Mouse (Mus musculus): Measurements from ENCODE around the gene Mis12. TPM values are rescaled to one million over a fixed set of nuclear protein-coding genes. Genes with fewer than 3 reads are reported as not detected.

Mis12 gene
- polyA plus RNA-seq, 1 experiment, result 15.2 TPM

GRCm38 (mm10) chr11:71004316-71004773 lies 15.1 kb upstream of the Mis12 start, which contains the start of gene Dhx33:
TSS of gene Dhx33 (minus strand) at chr11:71004437.
- TF ChIP-seq CTCF (IDR thresholded peaks at IDR 0.05; ENCODE audit: borderline replicate concordance, insufficient read depth, low read depth, low read length) (no peak), POLR2A (IDR thresholded peaks at IDR 0.05; ENCODE audit: borderline replicate concordance, insufficient read depth, low read length) (peak; percentile 41; the same call in 1 of the 2 replicates)
- under 1% methylated on average over 35 of the region's 35 CpGs for WGBS
- Histone ChIP-seq H3K4me1 (ENCODE audit: control insufficient read depth, insufficient read depth, low read length) (peaks cover 3% of the 10 kb centered on the region; the same call in 1 of the 2 replicates), H3K27me3 (ENCODE audit: control insufficient read depth, insufficient read depth, low read length) (no peaks in the 10 kb centered on the region), H3K4me3 (replicated peaks; ENCODE audit: insufficient read depth, low read depth, low read length) (peak within 1 kb of the TSS; percentile 67), H3K27ac (ENCODE audit: insufficient read depth, low read length) (no peak within 1 kb of the TSS)
- DNase-seq, result peak; percentile 97

- 47% methylated on average over 5 of the region's 5 CpGs for WGBS
- TF ChIP-seq CTCF (IDR thresholded peaks at IDR 0.05; ENCODE audit: borderline replicate concordance, insufficient read depth, low read depth, low read length) (no peak), POLR2A (IDR thresholded peaks at IDR 0.05; ENCODE audit: borderline replicate concordance, insufficient read depth, low read length) (no peak)
- no peaks in the 10 kb centered on the region for H3K27me3 ChIP-seq (ENCODE audit: control insufficient read depth, insufficient read depth, low read length)
- no peak overlapping the region for H3K27ac ChIP-seq (ENCODE audit: insufficient read depth, low read length)
- peaks cover 3% of the 10 kb centered on the region; the same call in 1 of the 2 replicates for H3K4me1 ChIP-seq (ENCODE audit: control insufficient read depth, insufficient read depth, low read length)
- DNase-seq, result no peak
- H3K4me3 ChIP-seq (replicated peaks; ENCODE audit: insufficient read depth, low read depth, low read length), result peak overlapping the region; percentile 67
These were observed 14.4 kb upstream of the Mis12 start for GRCm38 (mm10) chr11:71005046-71005445.

- TF ChIP-seq POLR2A (IDR thresholded peaks at IDR 0.05; ENCODE audit: borderline replicate concordance, insufficient read depth, low read length) (no peak), CTCF (IDR thresholded peaks at IDR 0.05; ENCODE audit: borderline replicate concordance, insufficient read depth, low read depth, low read length) (no peak)
- no peak overlapping the region for H3K4me3 ChIP-seq (replicated peaks; ENCODE audit: insufficient read depth, low read depth, low read length)
- 94% methylated on average over 6 of the region's 6 CpGs for WGBS
- H3K27me3 ChIP-seq (ENCODE audit: control insufficient read depth, insufficient read depth, low read length), result no peaks in the 10 kb centered on the region
- no peak for DNase-seq
- H3K4me1 ChIP-seq (ENCODE audit: control insufficient read depth, insufficient read depth, low read length), result peaks cover 3% of the 10 kb centered on the region; the same call in 1 of the 2 replicates
- no peak overlapping the region for H3K27ac ChIP-seq (ENCODE audit: insufficient read depth, low read length)
These were observed 12.4 kb upstream of the Mis12 start for GRCm38 (mm10) chr11:71007026-71007425.

- DNase-seq, result no peak
- no peaks in the 10 kb centered on the region for H3K27me3 ChIP-seq (ENCODE audit: control insufficient read depth, insufficient read depth, low read length)
- 95% methylated on average over 7 of the region's 7 CpGs for WGBS
- no peak for TF ChIP-seq CTCF (IDR thresholded peaks at IDR 0.05; ENCODE audit: borderline replicate concordance, insufficient read depth, low read depth, low read length)
- no peak for TF ChIP-seq POLR2A (IDR thresholded peaks at IDR 0.05; ENCODE audit: borderline replicate concordance, insufficient read depth, low read length)
- no peak overlapping the region for H3K4me3 ChIP-seq (replicated peaks; ENCODE audit: insufficient read depth, low read depth, low read length)
- peaks cover 3% of the 10 kb centered on the region; the same call in 1 of the 2 replicates for H3K4me1 ChIP-seq (ENCODE audit: control insufficient read depth, insufficient read depth, low read length)
- no peak overlapping the region for H3K27ac ChIP-seq (ENCODE audit: insufficient read depth, low read length)
These were observed 11.6 kb upstream of the Mis12 start for GRCm38 (mm10) chr11:71007831-71008230.

- H3K27ac ChIP-seq (ENCODE audit: insufficient read depth, low read length), result no peak overlapping the region
- peaks cover 3% of the 10 kb centered on the region; the same call in 1 of the 2 replicates for H3K4me1 ChIP-seq (ENCODE audit: control insufficient read depth, insufficient read depth, low read length)
- TF ChIP-seq POLR2A (IDR thresholded peaks at IDR 0.05; ENCODE audit: borderline replicate concordance, insufficient read depth, low read length), result no peak
- TF ChIP-seq CTCF (IDR thresholded peaks at IDR 0.05; ENCODE audit: borderline replicate concordance, insufficient read depth, low read depth, low read length), result no peak
- DNase-seq, result no peak
- no peaks in the 10 kb centered on the region for H3K27me3 ChIP-seq (ENCODE audit: control insufficient read depth, insufficient read depth, low read length)
- 71% methylated on average over 3 of the region's 3 CpGs for whole genome bisulfite sequencing
- no peak overlapping the region for H3K4me3 ChIP-seq (replicated peaks; ENCODE audit: insufficient read depth, low read depth, low read length)
These were observed 11.1 kb upstream of the Mis12 start for GRCm38 (mm10) chr11:71008321-71008720.

GRCm38 (mm10) chr11:71012743-71013142 lies 6.7 kb upstream of the Mis12 start:
- DNase-seq, result no peak
- Histone ChIP-seq H3K4me1 (ENCODE audit: control insufficient read depth, insufficient read depth, low read length) (peaks cover 4% of the 10 kb centered on the region; the same call in 1 of the 2 replicates), H3K27me3 (ENCODE audit: control insufficient read depth, insufficient read depth, low read length) (no peaks in the 10 kb centered on the region), H3K4me3 (replicated peaks; ENCODE audit: insufficient read depth, low read depth, low read length) (no peak overlapping the region), H3K27ac (ENCODE audit: insufficient read depth, low read length) (no peak overlapping the region)
- no peak for TF ChIP-seq POLR2A (IDR thresholded peaks at IDR 0.05; ENCODE audit: borderline replicate concordance, insufficient read depth, low read length)
- no peak for TF ChIP-seq CTCF (IDR thresholded peaks at IDR 0.05; ENCODE audit: borderline replicate concordance, insufficient read depth, low read depth, low read length)
- 92% methylated on average over 7 of the region's 7 CpGs for WGBS

- peaks cover 9% of the 10 kb centered on the region; the same call in 1 of the 2 replicates for H3K4me1 ChIP-seq (ENCODE audit: control insufficient read depth, insufficient read depth, low read length)
- H3K4me3 ChIP-seq (replicated peaks; ENCODE audit: insufficient read depth, low read depth, low read length), result no peak overlapping the region
- H3K27ac ChIP-seq (ENCODE audit: insufficient read depth, low read length), result no peak overlapping the region
- 91% methylated on average over 1 of the region's 1 CpGs for WGBS
- no peak for DNase-seq
- H3K27me3 ChIP-seq (ENCODE audit: control insufficient read depth, insufficient read depth, low read length), result no peaks in the 10 kb centered on the region
- no peak for TF ChIP-seq CTCF (IDR thresholded peaks at IDR 0.05; ENCODE audit: borderline replicate concordance, insufficient read depth, low read depth, low read length)
- TF ChIP-seq POLR2A (IDR thresholded peaks at IDR 0.05; ENCODE audit: borderline replicate concordance, insufficient read depth, low read length), result no peak
These were observed 2.4 kb upstream of the Mis12 start for GRCm38 (mm10) chr11:71017051-71017450.

Data from cerebellum, adult 2 months (tissue).